Mouse (Mus musculus) kidney, adult 18-20 months (tissue): ENCODE measurements around the gene Klhl24.
A peak's percentile ranks its signal among the peaks of the same experiment; 100 is the strongest.
"Not testable (repeated sequence)": the region's sequence is repeated elsewhere in the genome, so short reads cannot be mapped to it uniquely, and the experiment has no call there.

Experiments used
- DNase-seq: peaks from one replicate; pipeline ENCODE4 v3.0.0; 2021

Klhl24 gene

DNA sequence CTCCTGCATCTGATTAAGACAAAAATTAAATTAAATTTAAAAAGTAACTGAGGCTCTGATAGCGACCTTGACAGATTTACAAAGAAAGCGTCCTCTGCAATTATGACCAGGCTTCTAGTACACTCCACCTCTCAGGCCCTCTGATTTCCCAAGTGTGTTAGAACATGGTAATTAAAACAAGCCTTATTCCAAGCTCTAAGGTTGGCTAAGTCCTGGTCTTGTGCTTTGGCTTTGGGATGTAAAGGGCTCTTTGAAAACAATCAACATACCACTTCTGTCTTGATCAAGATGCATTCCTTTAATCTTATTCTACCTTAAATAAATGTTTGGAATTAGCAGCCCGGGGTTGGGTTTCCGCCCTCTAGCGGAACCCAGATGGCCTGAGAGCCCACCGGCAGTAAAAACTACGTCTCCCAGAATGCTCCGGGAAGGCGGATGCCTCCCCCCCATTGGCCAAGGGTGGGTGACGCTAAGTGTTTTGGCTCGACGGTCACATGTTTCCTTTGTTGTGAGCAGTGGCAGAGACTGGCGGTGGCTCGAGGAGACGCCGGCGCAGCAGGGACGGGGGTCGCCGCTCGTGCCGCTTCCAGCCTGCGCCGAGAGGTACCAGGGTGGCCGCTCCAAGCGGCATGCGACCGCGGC lies at the start of gene Klhl24:
TSS of gene Klhl24 (plus strand) at position 474 of the 642 bp plus-strand sequence.
- DNase-seq: peak; percentile 92

GRCm38 (mm10) chr16:20052655-20053054 lies 44.7 kb upstream of the Klhl24 start:
- DNase-seq: no peak

GRCm38 (mm10) chr16:20072770-20073169 lies 24.6 kb upstream of the Klhl24 start:
- no peak for DNase-seq

DNA sequence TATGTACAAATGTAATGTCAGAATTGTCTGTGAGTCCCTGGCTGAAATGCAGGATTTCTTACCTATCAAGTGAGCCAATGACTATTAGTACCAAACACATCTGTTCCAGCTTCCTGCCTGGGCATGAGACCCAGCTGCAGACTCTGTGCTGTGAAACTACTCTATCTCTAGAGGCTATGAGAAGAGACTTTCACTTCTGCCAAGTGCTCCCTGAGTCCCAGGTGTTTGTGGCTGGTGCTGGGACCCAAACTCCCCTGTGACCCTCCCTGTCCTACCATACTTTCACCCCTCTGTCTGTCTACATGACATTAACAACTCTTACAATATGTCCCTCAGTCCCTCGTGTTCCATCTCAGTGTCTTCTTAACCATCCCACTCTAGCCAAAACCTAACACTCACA lies 20.7 kb upstream of the Klhl24 start:
- DNase-seq: no peak

GRCm38 (mm10) chr16:20080271-20080670 lies 17.1 kb upstream of the Klhl24 start:
- DNase-seq: no peak

- no peak for DNase-seq
Measured at GRCm38 (mm10) chr16:20084623-20085022, 12.7 kb upstream of the Klhl24 start.

- DNase-seq: no peak
Measured at GRCm38 (mm10) chr16:20085250-20085905, 12.0 kb upstream of the Klhl24 start.

- no peak for DNase-seq
Measured at GRCm38 (mm10) chr16:20086976-20087375, 10.4 kb upstream of the Klhl24 start.

DNA sequence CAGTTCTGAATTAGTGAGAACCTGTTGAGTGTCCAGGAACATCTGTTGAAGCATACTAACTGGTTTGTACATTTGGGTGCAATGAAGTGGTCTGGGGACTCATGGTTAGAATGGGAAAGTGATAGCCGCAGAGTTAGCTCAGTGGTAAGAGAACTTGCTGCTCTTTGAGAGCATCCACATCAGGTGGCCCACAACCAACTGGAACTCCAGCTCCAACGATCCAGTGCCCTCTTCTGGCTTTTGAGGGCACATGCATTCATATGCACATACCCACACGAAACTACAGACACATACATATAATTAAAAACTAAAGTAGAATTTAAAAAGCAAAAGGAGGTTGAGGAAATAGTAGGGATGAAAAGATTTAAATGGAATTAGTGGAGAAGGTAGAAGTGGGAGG lies 7.7 kb upstream of the Klhl24 start:
- no peak for DNase-seq

- DNase-seq: no peak
Measured at GRCm38 (mm10) chr16:20090921-20091575, 6.3 kb upstream of the Klhl24 start.

DNA sequence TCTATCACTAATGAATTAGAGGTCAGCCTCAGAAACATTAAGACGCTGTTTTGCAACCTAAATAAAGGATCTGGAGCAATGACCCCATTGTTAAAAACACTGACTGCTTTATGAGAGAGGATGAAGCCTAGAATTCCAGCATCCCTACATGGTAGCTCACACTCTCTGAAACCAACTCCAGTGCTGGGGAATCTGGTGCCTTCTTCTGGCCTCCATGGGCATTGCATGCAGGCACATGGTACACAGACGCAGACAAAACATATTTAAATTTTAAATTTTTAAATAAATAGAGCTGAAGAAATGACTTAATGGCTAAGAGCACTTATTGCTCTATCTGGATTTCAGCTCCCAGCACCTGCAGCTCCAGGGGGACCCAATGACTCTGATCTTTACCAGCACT lies 1.4 kb upstream of the Klhl24 start:
- no peak for DNase-seq

- peak; percentile 95 for DNase-seq
Measured at GRCm38 (mm10) chr16:20097711-20098374, 501 bp downstream of the Klhl24 start.

GRCm38 (mm10) chr16:20098375-20098727 lies 1.0 kb downstream of the Klhl24 start:
- no peak for DNase-seq

DNA sequence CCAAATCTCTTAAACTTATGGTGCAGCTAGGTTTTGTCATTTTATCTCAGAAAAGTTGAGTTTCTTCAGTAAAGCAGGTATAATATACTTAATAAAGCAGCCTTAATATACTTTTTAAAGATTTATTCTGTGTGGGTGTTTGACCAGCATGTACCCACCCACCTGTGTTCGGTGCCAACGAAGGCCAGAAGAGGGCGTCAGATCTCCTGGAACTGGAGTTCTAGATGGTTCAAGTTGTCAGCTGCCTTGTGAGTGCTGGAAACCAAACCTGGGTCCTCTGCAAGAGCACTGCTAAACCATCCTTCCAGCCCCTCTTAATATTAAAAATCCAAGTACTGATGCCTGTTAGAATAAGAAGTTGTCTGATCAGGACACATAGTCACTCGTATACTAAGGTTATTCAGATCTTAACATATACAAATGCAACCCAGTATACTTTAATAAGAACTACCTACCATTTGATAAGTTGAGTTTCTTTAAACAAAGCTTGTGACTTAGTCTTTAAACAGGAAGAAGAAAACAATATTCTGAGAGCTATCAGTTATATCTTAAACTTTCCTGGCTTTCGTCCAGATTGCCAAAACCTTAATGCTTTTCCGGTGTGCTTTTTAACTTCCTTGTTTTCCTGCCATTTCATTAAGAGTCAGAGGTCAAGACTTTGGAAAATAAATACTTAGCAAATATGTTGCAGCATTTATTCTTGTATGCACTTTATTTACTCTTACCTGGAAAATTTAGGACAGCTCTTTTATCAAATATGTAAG lies 1.7 kb downstream of the Klhl24 start:
- no peak for DNase-seq

GRCm38 (mm10) chr16:20106996-20107395 lies 9.7 kb downstream of the Klhl24 start:
- DNase-seq: no peak

GRCm38 (mm10) chr16:20108961-20109360 lies 11.6 kb downstream of the Klhl24 start:
- DNase-seq: no peak

DNA sequence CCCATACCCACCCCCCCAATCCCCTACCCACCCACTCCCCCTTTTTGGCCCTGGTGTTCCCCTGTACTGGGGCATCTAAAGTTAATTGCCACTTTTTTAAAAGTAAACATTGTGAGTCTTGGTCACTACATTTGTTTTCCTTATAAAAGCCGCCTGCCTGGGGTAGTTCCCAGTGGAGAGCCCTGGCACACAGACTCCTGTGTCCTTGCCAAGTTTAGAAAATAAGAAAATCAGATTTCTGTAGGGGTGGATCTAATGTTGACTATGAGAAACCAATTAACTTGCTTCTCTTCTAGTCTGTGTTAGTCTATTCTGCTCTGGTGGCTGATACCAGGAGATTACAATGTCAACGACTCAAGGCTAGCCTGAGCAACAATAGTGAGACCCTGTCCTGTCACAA lies 15.3 kb downstream of the Klhl24 start:
- no peak for DNase-seq

GRCm38 (mm10) chr16:20116069-20116468 lies 18.7 kb downstream of the Klhl24 start:
- DNase-seq: no peak

- DNase-seq: not testable (repeated sequence)
Measured at GRCm38 (mm10) chr16:20126319-20126883, 29.1 kb downstream of the Klhl24 start.

DNA sequence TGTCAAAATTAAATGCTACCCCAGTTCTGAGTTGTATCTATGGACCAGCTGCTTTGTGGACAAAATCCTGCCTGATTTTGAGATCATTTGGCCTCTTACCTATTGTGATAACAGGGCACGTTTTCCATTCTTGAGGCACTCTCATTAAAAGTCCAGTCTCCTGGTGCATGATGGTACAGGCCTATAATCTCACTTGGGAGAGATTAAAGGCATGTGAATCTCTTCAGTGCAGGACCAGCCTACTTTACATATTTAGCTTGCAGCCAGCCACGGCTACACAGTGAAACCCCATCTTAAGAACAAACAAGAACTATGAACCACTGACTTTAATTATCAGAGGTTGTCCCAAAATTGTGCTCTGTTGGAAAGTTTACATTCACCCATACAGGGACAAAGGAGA lies 33.1 kb downstream of the Klhl24 start:
- DNase-seq: no peak

DNA sequence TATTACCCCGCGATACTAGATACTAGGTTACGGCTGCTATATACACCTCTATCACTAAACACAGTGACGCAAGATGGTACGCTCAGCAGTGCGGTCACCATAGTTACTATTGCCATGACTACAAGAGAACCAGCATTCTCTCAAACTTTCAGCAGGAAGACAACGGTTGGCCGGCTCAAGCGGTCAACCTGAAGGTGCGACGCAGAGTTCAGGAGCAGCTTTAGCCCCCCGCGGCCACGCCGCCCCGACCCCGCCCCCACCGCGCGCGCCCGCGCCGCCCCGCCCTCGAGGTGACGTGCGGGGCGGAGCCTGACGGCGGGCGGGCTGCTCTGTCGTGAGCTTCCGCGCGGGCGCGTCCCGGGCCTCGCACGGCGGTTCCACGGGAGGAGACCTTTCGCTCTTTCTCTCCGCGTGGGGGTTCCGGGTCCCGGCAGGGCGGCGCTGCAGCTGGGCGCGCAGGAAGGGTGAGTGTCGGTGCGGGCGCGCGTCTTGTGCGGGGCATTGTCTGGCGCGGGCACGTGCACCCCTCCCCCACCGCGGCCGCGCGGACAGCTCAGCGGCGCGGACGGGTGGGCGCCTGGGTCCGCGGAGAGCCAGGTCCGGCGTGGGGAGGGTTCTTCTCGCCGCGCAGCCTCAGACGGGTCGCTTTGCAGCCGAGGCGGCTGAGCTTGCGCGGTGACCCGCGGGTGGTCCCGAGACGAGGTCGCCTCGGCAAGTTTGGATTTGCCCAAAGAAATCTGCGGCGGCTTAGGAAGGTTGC lies 43.6 kb downstream of the Klhl24 start, which contains the start of gene Yeats2:
TSS of gene Yeats2 (plus strand) at position 292 of the 760 bp plus-strand sequence.
- DNase-seq: peak; percentile 88

- no peak for DNase-seq
Measured at GRCm38 (mm10) chr16:20144568-20144967, 47.2 kb downstream of the Klhl24 start.
